Mouse (Mus musculus): ENCODE results near the gene Gsto1. TPM values are rescaled to one million over a fixed set of nuclear protein-coding genes. Genes with fewer than 3 reads are reported as not detected.

Gsto1 gene
- polyA plus RNA-seq, 1 experiment from 2014 or later: 137 TPM

DNA sequence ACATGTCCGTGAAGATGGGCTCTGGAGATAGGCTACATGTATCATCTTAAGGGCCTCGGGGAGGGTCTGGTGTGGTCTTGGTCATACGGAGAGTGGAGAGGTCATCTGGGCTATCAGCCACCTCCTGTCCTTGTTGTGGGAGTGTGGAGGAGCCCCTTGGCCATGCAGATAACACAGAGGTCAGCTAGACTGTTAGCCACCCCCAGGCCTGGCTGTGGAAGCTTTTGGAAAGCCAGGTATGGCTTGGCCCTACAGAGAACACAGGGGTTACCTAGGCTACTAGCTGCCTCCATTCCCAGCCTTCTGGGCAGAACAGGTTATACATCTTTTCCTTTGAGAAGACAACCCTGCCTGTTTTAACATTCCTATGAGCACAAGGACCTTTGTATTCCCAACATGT lies 7.8 kb downstream of the Gsto1 start:
- H3K4me1 ChIP-seq (replicated peaks): peaks cover 10% of the 10 kb centered on the region
- 92% methylated on average over 3 of the region's 3 CpGs for WGBS
- H3K9ac ChIP-seq: no peak overlapping the region
- peaks cover 24% of the 10 kb centered on the region for H3K36me3 ChIP-seq
- H3K4me2 ChIP-seq: no peak overlapping the region
- H3K27ac ChIP-seq (replicated peaks): no peak overlapping the region
- ATAC-seq (ENCODE audit: low read depth): no peak
- H3K9me3 ChIP-seq: no peaks in the 10 kb centered on the region
- H3K27me3 ChIP-seq: no peaks in the 10 kb centered on the region
- H3K4me3 ChIP-seq: no peak overlapping the region

DNA sequence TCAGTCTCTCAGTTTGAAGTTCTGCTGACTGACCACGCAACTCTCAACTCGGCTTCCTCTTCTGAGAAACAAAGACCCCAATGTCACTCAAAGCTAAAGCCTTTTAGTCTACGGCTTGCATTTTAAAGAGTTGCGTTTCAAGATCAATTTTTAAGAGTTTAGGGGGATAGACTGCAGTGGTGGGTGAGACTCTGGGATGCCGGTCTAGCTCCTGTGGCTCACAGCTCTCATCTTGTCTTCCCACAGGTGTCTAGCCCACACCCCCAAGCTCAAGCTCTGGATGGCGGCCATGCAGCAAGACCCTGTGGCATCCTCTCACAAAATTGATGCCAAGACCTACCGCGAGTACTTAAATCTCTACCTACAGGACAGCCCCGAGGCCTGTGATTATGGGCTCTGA lies 9.3 kb downstream of the Gsto1 start:
- H3K9ac ChIP-seq: no peak overlapping the region
- no peaks in the 10 kb centered on the region for H3K9me3 ChIP-seq
- 94% methylated on average over 9 of the region's 9 CpGs for WGBS
- no peak overlapping the region for H3K4me3 ChIP-seq
- H3K4me2 ChIP-seq: no peak overlapping the region
- H3K4me1 ChIP-seq (replicated peaks): peaks cover 10% of the 10 kb centered on the region
- H3K27me3 ChIP-seq: no peaks in the 10 kb centered on the region
- no peak overlapping the region for H3K27ac ChIP-seq (replicated peaks)
- ATAC-seq (ENCODE audit: low read depth): no peak
- H3K36me3 ChIP-seq: peaks cover 24% of the 10 kb centered on the region

DNA sequence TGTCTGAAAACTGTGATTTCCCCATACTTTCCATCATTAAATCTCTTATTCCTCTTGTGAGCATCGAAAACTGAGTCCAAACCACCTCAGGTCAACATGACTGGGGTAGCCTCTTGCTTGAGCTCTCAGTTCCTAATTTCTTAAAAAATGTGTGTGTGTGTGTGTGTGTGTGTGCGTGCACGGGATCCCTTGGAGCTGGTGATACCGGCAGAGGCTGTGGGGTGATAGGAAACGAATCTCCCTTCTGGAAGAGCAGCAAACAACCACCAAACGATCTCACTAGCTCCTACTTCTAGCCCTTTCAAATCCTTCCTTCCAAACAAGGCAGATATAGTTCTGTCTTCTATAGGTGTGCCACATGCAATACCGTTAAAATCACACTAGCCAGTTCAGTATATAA lies 10.0 kb downstream of the Gsto1 start:
- peak overlapping the region; percentile 91 for H3K9ac ChIP-seq
- H3K4me1 ChIP-seq (replicated peaks): peaks cover 10% of the 10 kb centered on the region
- peaks cover 18% of the 10 kb centered on the region for H3K36me3 ChIP-seq
- H3K4me2 ChIP-seq: peak overlapping the region; percentile 74
- H3K4me3 ChIP-seq: peak overlapping the region; percentile 69
- 86% methylated on average over 7 of the region's 7 CpGs for WGBS
- no peak for ATAC-seq (ENCODE audit: low read depth)
- H3K9me3 ChIP-seq: no peaks in the 10 kb centered on the region
- no peak overlapping the region; the same call in 1 of the 2 replicates for H3K27ac ChIP-seq (replicated peaks)
- no peaks in the 10 kb centered on the region for H3K27me3 ChIP-seq

DNA sequence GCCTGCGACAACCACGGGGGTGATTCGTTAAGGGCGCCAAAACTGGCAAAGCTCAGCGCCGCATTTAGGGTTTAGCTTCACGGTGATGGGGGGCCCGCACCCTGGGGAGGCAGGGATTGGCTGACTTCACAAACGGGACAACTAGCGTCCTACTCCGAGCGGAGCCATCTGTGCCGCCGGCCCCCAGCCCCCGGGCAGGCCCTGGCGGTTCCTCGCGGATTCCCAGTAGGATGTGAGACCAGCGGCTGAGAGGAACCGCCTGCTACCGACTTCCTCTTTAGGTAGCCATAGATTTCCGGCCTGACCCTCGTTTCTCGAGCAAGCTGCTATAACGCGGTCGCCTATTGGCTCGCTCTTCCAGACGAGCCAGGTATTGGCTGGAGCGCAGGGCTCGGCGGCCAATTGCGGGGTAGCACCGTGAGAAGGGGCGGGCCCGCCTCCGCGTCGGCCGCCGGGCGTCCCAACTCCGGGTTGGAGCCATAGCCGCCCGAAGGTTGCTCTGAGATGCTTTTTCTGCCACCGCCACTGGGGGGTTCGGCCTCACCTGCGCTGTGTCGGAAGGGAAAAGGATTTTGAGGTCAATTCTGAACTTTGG lies 10.7 kb downstream of the Gsto1 start, which contains the start of gene Gsto2:
Gene Gsto2 (plus strand): TSS at position 182 of the 595 bp plus-strand sequence.
- H3K27me3 ChIP-seq: no peaks in the 10 kb centered on the region
- WGBS: under 1% methylated on average over 49 of the region's 49 CpGs
- H3K4me1 ChIP-seq (replicated peaks): peaks cover 10% of the 10 kb centered on the region
- H3K4me2 ChIP-seq: peak within 1 kb of the TSS; percentile 74
- H3K36me3 ChIP-seq: peaks cover 11% of the 10 kb centered on the region
- H3K9me3 ChIP-seq: no peaks in the 10 kb centered on the region
- peak within 1 kb of the TSS; percentile 91 for H3K9ac ChIP-seq
- peak within 1 kb of the TSS; percentile 95 for H3K27ac ChIP-seq (replicated peaks)
- peak within 1 kb of the TSS; percentile 69 for H3K4me3 ChIP-seq
- peak; percentile 100 for ATAC-seq (ENCODE audit: low read depth)

DNA sequence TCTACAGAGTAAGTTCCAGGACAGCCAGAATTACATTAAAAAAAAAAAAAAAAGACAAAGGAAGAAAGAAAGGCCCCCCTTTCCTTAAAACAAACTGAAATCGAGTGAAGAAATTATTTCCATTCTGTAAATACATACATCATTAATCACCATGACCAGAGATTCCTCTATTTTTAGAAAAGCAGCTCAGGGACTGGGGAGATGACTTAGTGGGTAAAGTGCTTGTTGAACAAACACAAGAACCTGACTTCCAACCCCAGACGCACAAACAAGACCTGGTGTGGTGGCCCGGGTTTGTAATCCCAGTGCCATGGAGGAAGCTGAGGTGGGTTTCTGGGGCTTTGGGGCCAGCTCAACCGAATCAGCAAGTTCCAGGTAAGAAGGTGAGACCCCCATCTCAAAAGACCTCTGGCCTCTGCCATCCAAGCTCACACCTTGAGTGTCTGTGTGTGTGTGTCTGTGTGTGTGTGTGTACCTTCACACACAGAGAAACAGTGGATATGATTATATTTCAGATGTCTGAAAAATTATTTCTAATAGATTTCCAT lies 12.9 kb downstream of the Gsto1 start:
- Histone ChIP-seq H3K36me3 (peaks cover 8% of the 10 kb centered on the region; the same call in 1 of the 2 replicates), H3K9ac (no peak overlapping the region), H3K27me3 (0 out of 2 replicates have a peak, but pooled peaks cover 3% of the 10 kb centered on the region), H3K4me2 (no peak overlapping the region), H3K9me3 (no peaks in the 10 kb centered on the region), H3K4me1 (replicated peaks) (peaks cover 10% of the 10 kb centered on the region), H3K4me3 (no peak overlapping the region), H3K27ac (replicated peaks) (no peak overlapping the region)
- WGBS: 74% methylated on average over 4 of the region's 4 CpGs
- ATAC-seq (ENCODE audit: low read depth): no peak

DNA sequence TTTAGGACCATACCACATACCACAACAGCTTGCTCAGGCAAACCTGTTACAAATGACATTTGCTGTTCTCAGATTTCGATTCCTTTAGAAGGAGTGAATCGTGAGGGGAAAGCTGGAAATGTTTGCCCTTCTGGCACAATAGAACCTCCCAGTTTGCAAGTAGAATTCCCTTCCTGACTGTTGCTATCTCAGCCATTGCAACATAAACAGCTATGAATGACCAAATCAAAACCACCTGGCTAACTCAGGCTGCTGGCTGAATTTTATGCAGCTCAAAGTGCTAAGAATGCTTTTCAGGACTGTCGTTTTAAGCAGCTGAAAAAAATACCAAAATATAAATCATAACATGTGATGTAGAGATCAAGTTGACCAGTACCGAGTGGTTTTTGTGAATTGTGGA lies 14.2 kb downstream of the Gsto1 start:
- no peak for ATAC-seq (ENCODE audit: low read depth)
- 75% methylated on average over 4 of the region's 4 CpGs for WGBS

DNA sequence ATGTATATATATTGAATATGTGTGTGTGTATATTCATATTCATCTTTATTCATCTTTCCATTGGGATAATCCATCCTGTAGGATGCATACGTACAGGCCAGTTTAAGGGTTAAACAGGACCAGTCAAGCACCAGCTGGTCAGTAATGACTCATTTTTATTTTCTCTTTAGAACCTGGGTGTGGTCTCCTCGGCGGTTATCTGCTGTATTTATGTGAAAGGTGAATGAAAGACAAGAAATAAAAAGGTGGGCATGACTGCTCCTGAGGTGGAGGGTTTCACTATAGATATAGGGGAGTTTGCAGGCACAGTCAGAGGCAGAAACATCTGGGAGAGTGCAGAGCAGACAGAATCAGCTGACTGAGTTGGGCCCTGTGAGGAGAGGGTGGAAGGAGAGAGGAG lies 14.7 kb downstream of the Gsto1 start:
- peaks cover 9% of the 10 kb centered on the region for H3K4me1 ChIP-seq (replicated peaks)
- 0 out of 2 replicates have a peak, but pooled peaks cover 3% of the 10 kb centered on the region for H3K27me3 ChIP-seq
- H3K4me3 ChIP-seq: no peak overlapping the region
- no peaks in the 10 kb centered on the region for H3K9me3 ChIP-seq
- no peak overlapping the region for H3K4me2 ChIP-seq
- no peaks in the 10 kb centered on the region; the same call in 1 of the 2 replicates for H3K36me3 ChIP-seq
- 68% methylated on average over 3 of the region's 3 CpGs for WGBS
- H3K27ac ChIP-seq (replicated peaks): no peak overlapping the region
- H3K9ac ChIP-seq: no peak overlapping the region
- no peak for ATAC-seq (ENCODE audit: low read depth)

More for the DNA sequence above, 14.2 kb downstream of the Gsto1 start:
- Histone ChIP-seq H3K36me3 (peaks cover 6% of the 10 kb centered on the region; the same call in 1 of the 2 replicates), H3K9ac (no peak overlapping the region), H3K4me3 (no peak overlapping the region), H3K4me2 (no peak overlapping the region), H3K9me3 (no peaks in the 10 kb centered on the region), H3K27me3 (0 out of 2 replicates have a peak, but pooled peaks cover 3% of the 10 kb centered on the region), H3K27ac (replicated peaks) (no peak overlapping the region), H3K4me1 (replicated peaks) (peaks cover 10% of the 10 kb centered on the region)

DNA sequence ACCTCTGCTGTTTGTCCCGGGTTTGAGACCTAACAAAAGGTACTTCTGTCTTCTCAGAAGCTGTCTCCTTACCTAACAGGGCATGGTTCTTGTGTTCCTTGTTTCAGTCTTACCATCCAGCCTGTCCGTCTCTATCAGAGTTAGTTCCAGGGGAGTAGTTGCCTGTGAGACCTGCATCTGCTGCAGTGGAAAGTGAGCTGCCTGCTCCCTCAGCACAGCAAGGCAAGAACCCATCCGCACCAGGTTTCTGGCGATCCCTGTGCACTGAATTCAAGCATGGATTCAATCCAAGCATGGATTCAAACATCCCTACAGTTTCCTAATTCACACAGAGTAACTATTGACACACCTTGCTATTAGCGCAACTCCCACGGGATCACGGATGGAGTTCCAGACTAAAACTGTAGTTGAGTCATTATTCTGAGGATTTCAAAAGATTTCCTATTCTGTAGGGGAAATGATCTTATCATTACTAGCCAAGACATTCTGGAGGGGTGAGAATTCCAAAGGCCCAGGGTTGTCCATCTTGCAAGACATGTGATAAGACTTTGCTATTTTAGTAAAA lies 15.4 kb downstream of the Gsto1 start:
- 0 out of 2 replicates have a peak, but pooled peaks cover 7% of the 10 kb centered on the region for H3K27me3 ChIP-seq
- no peak overlapping the region for H3K4me2 ChIP-seq
- no peak for ATAC-seq (ENCODE audit: low read depth)
- no peak overlapping the region for H3K9ac ChIP-seq
- 82% methylated on average over 7 of the region's 7 CpGs for WGBS
- no peaks in the 10 kb centered on the region for H3K9me3 ChIP-seq
- no peak overlapping the region for H3K27ac ChIP-seq (replicated peaks)
- H3K4me1 ChIP-seq (replicated peaks): peaks cover 4% of the 10 kb centered on the region; the same call in 1 of the 2 replicates
- no peak overlapping the region for H3K4me3 ChIP-seq
- no peaks in the 10 kb centered on the region for H3K36me3 ChIP-seq

DNA sequence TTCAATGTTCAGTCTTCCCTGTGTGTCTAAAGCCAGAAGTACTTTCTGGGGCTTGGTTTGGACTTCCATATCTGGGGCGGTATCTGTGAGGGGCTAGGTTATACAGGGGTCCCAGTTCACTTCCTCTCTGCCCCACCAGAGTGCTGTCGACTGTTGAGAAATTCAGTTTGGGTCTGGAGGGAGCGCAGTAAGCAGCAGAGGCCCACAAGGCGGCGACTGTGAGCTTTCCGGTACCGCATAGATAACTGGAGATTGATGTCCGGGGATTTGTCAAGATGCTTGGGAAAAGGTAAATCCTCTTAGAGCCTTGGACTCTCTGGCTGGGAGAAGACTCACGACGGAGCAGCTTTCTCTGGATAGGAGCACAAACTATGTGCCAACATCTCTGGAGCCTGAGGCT lies 16.7 kb downstream of the Gsto1 start:
- H3K4me3 ChIP-seq: no peak overlapping the region
- WGBS: 30% methylated on average over 10 of the region's 10 CpGs
- 0 out of 2 replicates have a peak, but pooled peaks cover 8% of the 10 kb centered on the region for H3K27me3 ChIP-seq
- no peaks in the 10 kb centered on the region for H3K9me3 ChIP-seq
- no peak overlapping the region for H3K4me2 ChIP-seq
- H3K4me1 ChIP-seq (replicated peaks): no peaks in the 10 kb centered on the region
- H3K36me3 ChIP-seq: no peaks in the 10 kb centered on the region
- no peak overlapping the region for H3K27ac ChIP-seq (replicated peaks)
- no peak for ATAC-seq (ENCODE audit: low read depth)
- H3K9ac ChIP-seq: no peak overlapping the region

DNA sequence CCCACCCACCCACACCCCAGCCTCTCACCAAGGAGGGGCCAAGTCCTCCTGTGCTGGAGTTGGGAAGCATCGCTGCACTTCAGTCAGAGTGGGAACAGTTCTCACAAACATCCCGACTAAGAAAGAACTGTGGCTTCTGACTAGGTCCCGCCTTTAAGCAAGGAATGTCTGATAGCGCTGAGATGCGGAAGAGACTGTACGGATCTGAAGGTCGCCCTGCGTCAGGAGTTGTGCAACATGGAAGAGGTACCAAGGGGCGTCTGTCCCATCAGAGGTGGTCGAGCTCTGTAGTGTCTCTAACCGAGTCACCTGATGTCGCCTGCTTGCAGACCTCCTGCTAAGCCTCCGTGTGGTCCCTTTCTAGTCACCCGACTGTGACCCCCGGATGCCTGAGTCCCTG lies 21.5 kb downstream of the Gsto1 start:
- no peak overlapping the region for H3K4me2 ChIP-seq
- no peak overlapping the region for H3K9ac ChIP-seq
- 79% methylated on average over 15 of the region's 15 CpGs for WGBS
- no peaks in the 10 kb centered on the region for H3K9me3 ChIP-seq
- no peak overlapping the region for H3K4me3 ChIP-seq
- ATAC-seq (ENCODE audit: low read depth): no peak
- no peak overlapping the region for H3K27ac ChIP-seq (replicated peaks)
- H3K36me3 ChIP-seq: no peaks in the 10 kb centered on the region
- H3K27me3 ChIP-seq: 0 out of 2 replicates have a peak, but pooled peaks cover 8% of the 10 kb centered on the region
- no peaks in the 10 kb centered on the region; the same call in 1 of the 2 replicates for H3K4me1 ChIP-seq (replicated peaks)

DNA sequence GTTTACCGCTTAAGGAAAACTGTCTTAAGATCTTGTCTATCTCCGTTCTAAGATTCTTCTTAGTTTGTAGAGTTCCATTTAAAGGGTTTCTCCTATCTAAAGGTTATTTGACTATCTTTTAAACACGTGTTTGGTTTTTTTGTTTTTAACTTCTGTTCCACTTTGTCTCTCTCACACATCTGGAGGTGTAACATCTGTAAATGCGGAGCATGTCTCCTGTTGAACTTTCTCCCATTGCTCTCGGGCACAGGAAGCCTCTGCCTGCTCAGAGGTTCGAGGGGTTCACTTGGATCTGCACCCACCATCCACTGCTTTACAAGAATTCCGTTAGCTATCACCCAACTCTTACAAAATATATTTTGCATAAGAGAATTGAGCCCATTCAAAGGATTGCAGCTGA lies 26.8 kb downstream of the Gsto1 start:
- Histone ChIP-seq H3K27me3 (no peaks in the 10 kb centered on the region), H3K4me1 (replicated peaks) (peaks cover 10% of the 10 kb centered on the region), H3K27ac (replicated peaks) (no peak overlapping the region), H3K4me3 (no peak overlapping the region), H3K4me2 (no peak overlapping the region), H3K9ac (no peak overlapping the region), H3K36me3 (no peaks in the 10 kb centered on the region), H3K9me3 (no peaks in the 10 kb centered on the region)
- ATAC-seq (ENCODE audit: low read depth): no peak
- 86% methylated on average over 7 of the region's 7 CpGs for WGBS

DNA sequence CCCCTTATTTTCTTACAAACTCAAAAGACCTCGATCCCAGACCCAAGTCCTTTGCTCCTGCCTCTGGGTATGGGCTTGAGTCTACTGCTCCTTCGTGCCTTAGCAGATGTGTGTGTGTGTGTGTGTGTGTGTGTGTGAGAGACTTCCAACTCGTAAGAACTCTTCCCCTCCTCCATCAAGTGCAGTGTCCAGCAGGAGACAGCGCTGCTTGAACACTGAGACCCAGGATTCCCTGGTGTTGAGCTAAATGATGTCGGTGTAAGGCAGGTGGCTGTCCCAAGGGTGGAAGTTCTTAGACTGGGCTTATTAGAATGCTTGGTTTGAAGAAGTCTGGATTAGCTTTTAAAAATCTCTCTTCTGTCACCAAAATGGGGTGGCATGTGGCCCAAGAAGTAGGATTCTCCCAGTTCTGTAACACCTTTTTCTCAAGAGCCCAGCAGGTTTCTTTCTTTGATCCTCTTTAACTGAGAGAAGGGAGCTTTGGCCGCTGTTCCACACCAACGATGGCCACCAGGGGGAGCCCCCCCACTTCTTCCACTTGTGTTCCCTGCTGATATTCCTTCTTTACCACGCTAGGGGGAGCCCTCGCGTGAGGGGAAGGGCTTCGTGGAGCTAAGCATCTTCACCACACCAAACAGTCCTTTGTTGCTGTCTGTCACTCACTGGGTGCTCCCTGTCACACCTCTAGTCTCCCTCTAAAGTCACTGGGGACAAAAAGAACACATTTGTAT lies 27.5 kb downstream of the Gsto1 start:
- no peak overlapping the region for H3K4me2 ChIP-seq
- H3K27ac ChIP-seq (replicated peaks): no peak overlapping the region
- H3K27me3 ChIP-seq: no peaks in the 10 kb centered on the region
- 28% methylated on average over 11 of the region's 11 CpGs for WGBS
- H3K4me1 ChIP-seq (replicated peaks): peaks cover 10% of the 10 kb centered on the region
- H3K9ac ChIP-seq: no peak overlapping the region
- peak; percentile 76 for ATAC-seq (ENCODE audit: low read depth)
- H3K9me3 ChIP-seq: no peaks in the 10 kb centered on the region
- no peaks in the 10 kb centered on the region for H3K36me3 ChIP-seq
- H3K4me3 ChIP-seq: no peak overlapping the region
